Comparison of ENCODE assay signal across 8 mouse cellular contexts in the genomic region with DNA sequence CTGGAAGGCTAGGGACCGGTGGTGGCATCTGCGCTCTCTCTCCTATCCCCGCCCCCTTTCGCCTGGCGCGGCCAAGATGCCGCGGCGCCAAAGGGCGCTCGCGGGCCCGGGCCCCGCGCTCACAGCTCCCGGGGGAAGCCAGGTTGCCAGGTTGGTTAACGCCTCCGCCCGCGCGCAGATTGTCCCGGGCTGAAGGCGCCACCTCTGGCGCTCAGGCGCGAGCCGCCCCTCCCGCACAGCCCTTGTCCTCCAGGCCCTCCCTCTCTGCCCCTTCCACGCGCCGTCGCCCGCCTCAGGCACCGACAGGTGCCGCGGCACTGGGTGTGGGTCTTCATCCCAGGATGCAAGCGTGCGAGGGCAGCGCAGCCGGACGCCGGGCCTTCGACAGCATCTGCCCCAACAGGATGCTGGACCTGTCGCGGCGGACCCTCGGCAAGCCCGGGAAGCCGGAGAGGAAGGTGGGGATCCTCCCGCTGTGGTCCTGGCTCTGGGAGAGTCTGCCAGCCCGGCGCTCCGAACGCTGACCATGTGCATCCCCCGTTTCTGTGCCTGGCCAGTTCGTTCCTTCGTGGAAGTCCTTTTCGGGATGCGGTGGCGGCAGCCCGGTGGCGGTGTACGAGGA. TPM values are rescaled to one million over a fixed set of nuclear protein-coding genes. Genes with fewer than 3 reads are reported as not detected.
DNase-seq lines count a peak whose midpoint lies in the region; ATAC-seq and TF ChIP-seq lines count a peak whose summit lies in the region.

A gene (plus strand): TSS at position 315 of the 622 bp plus-strand sequence.

- H3K4me1 ChIP-seq in forebrain, embryonic 10.5 days: peaks cover 32% of the 10 kb centered on the region
- H3K4me1 ChIP-seq in intestine, postnatal 0 days (replicated peaks; ENCODE audit: control insufficient read depth, insufficient read depth, low read length): 0 out of 2 replicates have a peak, but pooled peaks cover 3% of the 10 kb centered on the region
- H3K4me1 ChIP-seq in stomach, embryonic 14.5 days (ENCODE audit: control insufficient read depth, insufficient read depth, low read length): peaks cover 22% of the 10 kb centered on the region; the same call in 1 of the 2 replicates

- 0 out of 2 replicates have a peak within 1 kb of the TSS, but pooled peaks have one; percentile 6 for H3K27ac ChIP-seq in forebrain, embryonic 10.5 days
- H3K27ac ChIP-seq in intestine, postnatal 0 days (ENCODE audit: low read depth, low read length): no peak within 1 kb of the TSS
- no peak within 1 kb of the TSS for H3K27ac ChIP-seq in stomach, embryonic 14.5 days (ENCODE audit: low read length)

- under 1% methylated on average over 60 of the region's 63 CpGs for WGBS in forebrain, embryonic 10.5 days
- under 1% methylated on average over 60 of the region's 63 CpGs for WGBS in intestine, postnatal 0 days
- WGBS in stomach, embryonic 14.5 days: under 1% methylated on average over 63 of the region's 63 CpGs

- no peak for TF ChIP-seq CTCF in intestine, postnatal 0 days (IDR thresholded peaks at IDR 0.05; ENCODE audit: low read depth)

- no peak within 1 kb of the TSS for H3K9ac ChIP-seq in intestine, postnatal 0 days (ENCODE audit: low read depth, low read length)
- H3K9ac ChIP-seq in stomach, embryonic 14.5 days (replicated peaks; ENCODE audit: low read depth, low read length): no peak within 1 kb of the TSS

- H3K27me3 ChIP-seq in forebrain, embryonic 10.5 days (ENCODE audit: poor library complexity, severe bottlenecking): peaks cover 99% of the 10 kb centered on the region
- peaks cover 87% of the 10 kb centered on the region for H3K27me3 ChIP-seq in intestine, postnatal 0 days (replicated peaks; ENCODE audit: control insufficient read depth, insufficient read depth, low read length)
- H3K27me3 ChIP-seq in stomach, embryonic 14.5 days (ENCODE audit: control insufficient read depth, insufficient read depth, low read length): peaks cover 73% of the 10 kb centered on the region

- no peaks in the 10 kb centered on the region for H3K36me3 ChIP-seq in forebrain, embryonic 10.5 days (replicated peaks)
- H3K36me3 ChIP-seq in intestine, postnatal 0 days (ENCODE audit: control insufficient read depth, insufficient read depth): no peaks in the 10 kb centered on the region
- H3K36me3 ChIP-seq in stomach, embryonic 14.5 days (ENCODE audit: control insufficient read depth, insufficient read depth, low read length): no peaks in the 10 kb centered on the region

- no peaks in the 10 kb centered on the region for H3K9me3 ChIP-seq in forebrain, embryonic 10.5 days
- H3K9me3 ChIP-seq in intestine, postnatal 0 days (ENCODE audit: control insufficient read depth): no peaks in the 10 kb centered on the region
- H3K9me3 ChIP-seq in stomach, embryonic 14.5 days (ENCODE audit: control insufficient read depth, low read depth, low read length): no peaks in the 10 kb centered on the region

- peak within 1 kb of the TSS; percentile 80 for H3K4me2 ChIP-seq in intestine, postnatal 0 days (replicated peaks; ENCODE audit: low read depth)
- H3K4me2 ChIP-seq in stomach, embryonic 14.5 days (replicated peaks; ENCODE audit: low read depth, low read length): peak within 1 kb of the TSS; percentile 64

- ATAC-seq in intestine, postnatal 0 days: no peak
- 0 out of 2 replicates have a peak, but pooled peaks have one; percentile 35 for ATAC-seq in stomach, embryonic 14.5 days (ENCODE audit: insufficient number of reproducible peaks, insufficient read depth, low FRiP score, low read depth)

- H3K4me3 ChIP-seq in forebrain, embryonic 10.5 days: peak within 1 kb of the TSS; percentile 54
- peak within 1 kb of the TSS; percentile 41 for H3K4me3 ChIP-seq in intestine, postnatal 0 days (ENCODE audit: low read depth, low read length)
- peak within 1 kb of the TSS; percentile 36 for H3K4me3 ChIP-seq in stomach, embryonic 14.5 days (ENCODE audit: low read depth, low read length)

- peak; percentile 59 for DNase-seq in adrenal gland, postnatal 10 days
- no peak for DNase-seq in adrenal gland, adult 8-10 months
- peak; percentile 28 for DNase-seq in MN1 (ENCODE audit: low spot score)
- DNase-seq in forebrain, embryonic 10.5 days (ENCODE audit: extremely low spot score, low spot score): peak; percentile 51
- DNase-seq in lung, postnatal 10 days: peak; percentile 19
- no peak for DNase-seq in natural killer cell, adult 2 months (ENCODE audit: low spot score in 2 of 2)

RNA-seq across cellular contexts. Expression of the gene that starts here (rescaled TPM):
- not detected for total RNA-seq in adrenal gland, postnatal 10 days (2021)
- total RNA-seq in adrenal gland, adult 8-10 months (2022): under 1 TPM in 1 of 4 experiments, not detected in 3; 0.11 TPM
- polyA plus RNA-seq in forebrain, embryonic 10.5 days (2016; fragmentation: Nextera tagmentation; extraction: Ambion mirVana): 1.3 and 2.0 TPM in 2 replicates
- polyA plus RNA-seq in intestine, postnatal 0 days (2015; fragmentation: Nextera tagmentation; extraction: Ambion mirVana): not detected in 2 replicates
- polyA plus RNA-seq in stomach, embryonic 14.5 days (2014; fragmentation: Nextera tagmentation; extraction: Ambion mirVana): 0.17 TPM in 2 replicates

Comparison
In these comparisons a context has a peak if more than half of its experiments do, and no peak if none do; other contexts are left out.
1. Peak in DNase-seq in adrenal gland, postnatal 10 days; RNA of the gene not detected or under 1 TPM.
2. Peak in ATAC-seq, H3K4me3 ChIP-seq and H3K4me2 ChIP-seq in stomach, embryonic 14.5 days; RNA of the gene not detected or under 1 TPM.
3. DNase-seq: peak in MN1 (single experiment), forebrain, embryonic 10.5 days (single experiment) and lung, postnatal 10 days (single experiment); none in adrenal gland, adult 8-10 months (single experiment) and natural killer cell, adult 2 months (0 of 2).
4. Peak in every context shown above with its lines, with median percentiles within 50 percentile points of each other: H3K4me3 ChIP-seq.